Mouse (Mus musculus) CH12.LX (cell line): ENCODE results near the gene Pwp1.

Source experiments
- CHD2 ChIP-seq: IDR thresholded peaks from 2 replicates; pipeline ENCODE4 v1.6.1; 2011; ENCODE audit warnings: low read length, improper control_type of control experiment
- CTCF ChIP-seq, 2 experiments: IDR thresholded peaks in 1 of 2; conservative IDR thresholded peaks in 1 of 2; 2 replicates each; pipeline ENCODE4 v1.5.1; 2011 to 2012; ENCODE audit warnings: low read depth in 2 of 2, low read length in 2 of 2, improper control_type of control experiment in 1 of 2, inconsistent platforms in 1 of 2, mild to moderate bottlenecking in 1 of 2, moderate library complexity in 1 of 2
- EP300 ChIP-seq: IDR thresholded peaks from 2 replicates; pipeline ENCODE4 v1.6.1; 2011; ENCODE audit warnings: low read length, improper control_type of control experiment
- JUN ChIP-seq: IDR thresholded peaks from 2 replicates; pipeline ENCODE4 v1.6.1; 2011; ENCODE audit warnings: low read depth, mild to moderate bottlenecking, low read length, improper control_type of control experiment, moderate library complexity; ENCODE audit not compliant: insufficient read depth
- PAX5 ChIP-seq: IDR thresholded peaks from 2 replicates; pipeline ENCODE4 v1.6.1; 2012; ENCODE audit warnings: low read length, inconsistent platforms, mixed read lengths
- POLR2AphosphoS2 ChIP-seq: IDR thresholded peaks from 2 replicates; pipeline ENCODE4 v1.6.1; 2011; ENCODE audit warnings: low read depth, low read length, improper control_type of control experiment
- SMC3 ChIP-seq: IDR thresholded peaks from 2 replicates; pipeline ENCODE4 v1.6.1; 2011; ENCODE audit warnings: low read depth, low read length, improper control_type of control experiment
- TBP ChIP-seq: conservative IDR thresholded peaks from 2 replicates; pipeline ENCODE4 v1.6.1; 2011; ENCODE audit warnings: low read depth, low read length, improper control_type of control experiment
- ZNF384 ChIP-seq: IDR thresholded peaks from 2 replicates; pipeline ENCODE4 v1.6.1; 2012; ENCODE audit warnings: low read depth, low read length, improper control_type of control experiment, inconsistent platforms

DNA sequence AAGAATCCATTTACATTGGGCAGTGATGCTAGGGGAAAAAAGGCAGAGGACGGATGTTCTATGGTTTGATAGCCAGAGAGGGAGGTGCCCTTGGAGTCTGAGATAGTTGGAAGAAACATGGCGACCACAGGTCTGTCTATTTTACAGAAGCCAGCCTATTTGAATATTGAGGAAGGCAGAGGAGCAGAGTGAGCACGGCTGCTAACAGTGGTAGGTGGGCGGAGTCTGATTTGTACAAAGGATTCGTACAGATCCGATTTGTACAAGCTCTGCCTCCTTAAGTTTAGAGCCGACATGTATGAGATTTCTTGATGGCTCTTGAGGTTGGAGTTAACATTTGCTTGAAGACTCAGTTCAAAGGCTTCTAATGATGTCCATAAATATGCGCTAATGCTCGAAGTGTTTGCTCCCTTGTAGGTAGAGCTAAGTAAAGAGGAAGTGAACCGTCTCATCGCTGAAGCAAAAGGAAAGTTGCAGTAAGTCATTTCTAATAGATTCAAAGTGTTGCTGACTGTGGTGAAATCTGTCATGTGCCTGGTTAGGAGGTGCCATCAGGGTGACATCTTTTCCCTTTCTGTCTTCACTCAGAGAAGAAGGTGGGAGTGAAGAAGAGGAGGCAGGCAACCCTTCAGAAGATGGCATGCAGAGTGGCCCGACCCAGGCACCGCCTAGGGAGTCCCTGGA is 44.7 kb downstream of the Pwp1 start:
- TF ChIP-seq CHD2 (no peak), EP300 (peak; percentile 54), PAX5 (no peak), ZNF384 (no peak), TBP (no peak), JUN (no peak), SMC3 (no peak), CTCF (conservative IDR thresholded peaks at IDR 0.05 in 1 of 2, IDR thresholded peaks at IDR 0.05 in 1 of 2; ENCODE audit: low read depth in 2 of 2, low read length in 2 of 2) (no peak), POLR2AphosphoS2 (no peak)
